Mouse (Mus musculus): ENCODE data around the gene 2610528J11Rik.

DNA sequence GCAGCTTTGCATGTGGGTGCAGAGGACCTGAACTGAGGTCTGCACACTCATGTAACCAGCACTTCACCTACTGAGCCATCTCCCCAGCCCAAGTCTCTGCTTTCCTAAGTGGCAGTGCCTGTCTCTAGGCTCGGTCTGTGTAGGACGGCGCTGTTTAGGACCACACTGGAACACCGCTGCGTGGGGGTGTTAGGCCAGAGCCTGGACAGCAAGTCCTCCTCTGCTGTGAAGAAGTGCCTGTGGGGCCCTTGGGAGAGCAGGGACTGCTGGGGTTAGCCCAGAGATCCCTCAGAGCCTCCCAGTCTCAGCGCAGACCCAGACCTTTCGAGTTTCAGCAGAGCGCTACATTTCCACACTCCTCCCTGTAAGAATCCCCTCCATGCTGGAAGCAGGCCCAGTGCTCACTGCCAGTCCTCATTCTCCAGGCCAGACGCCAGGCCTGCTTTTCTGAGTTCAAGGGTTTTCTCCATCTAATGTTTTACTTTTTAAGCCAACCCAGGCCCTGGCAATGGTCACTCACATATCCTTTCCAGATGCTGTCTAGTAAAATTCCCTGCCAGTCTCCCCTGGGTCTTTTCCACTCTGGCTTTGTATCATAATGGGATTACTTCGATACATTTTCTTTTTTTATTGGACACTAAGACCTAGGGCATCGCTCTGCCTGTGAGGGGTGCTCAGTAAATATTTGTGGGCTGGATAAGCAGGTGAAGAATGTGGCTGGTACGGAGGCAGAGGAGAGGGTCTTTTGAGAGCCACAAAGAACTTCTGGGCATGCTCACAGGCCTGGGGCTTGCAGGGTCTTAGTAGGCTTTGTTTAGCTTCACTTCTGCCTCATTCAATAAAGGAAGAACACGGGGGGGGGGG, 37.5 kb downstream of the 2610528J11Rik start:
- TF ChIP-seq CTCF (IDR thresholded peaks at IDR 0.05; ENCODE audit: low read depth) (no peak), EP300 (IDR thresholded peaks at IDR 0.05; ENCODE audit: low read depth) (no peak)
